Mouse (Mus musculus): ENCODE results near the gene Fgf2. TPM values are rescaled to one million over a fixed set of nuclear protein-coding genes. Genes with fewer than 3 reads are reported as not detected.

The Fgf2 gene
- total and polyA plus RNA-seq, 2 experiments from 2014 or later: 0.86 to 2.2 TPM

DNA sequence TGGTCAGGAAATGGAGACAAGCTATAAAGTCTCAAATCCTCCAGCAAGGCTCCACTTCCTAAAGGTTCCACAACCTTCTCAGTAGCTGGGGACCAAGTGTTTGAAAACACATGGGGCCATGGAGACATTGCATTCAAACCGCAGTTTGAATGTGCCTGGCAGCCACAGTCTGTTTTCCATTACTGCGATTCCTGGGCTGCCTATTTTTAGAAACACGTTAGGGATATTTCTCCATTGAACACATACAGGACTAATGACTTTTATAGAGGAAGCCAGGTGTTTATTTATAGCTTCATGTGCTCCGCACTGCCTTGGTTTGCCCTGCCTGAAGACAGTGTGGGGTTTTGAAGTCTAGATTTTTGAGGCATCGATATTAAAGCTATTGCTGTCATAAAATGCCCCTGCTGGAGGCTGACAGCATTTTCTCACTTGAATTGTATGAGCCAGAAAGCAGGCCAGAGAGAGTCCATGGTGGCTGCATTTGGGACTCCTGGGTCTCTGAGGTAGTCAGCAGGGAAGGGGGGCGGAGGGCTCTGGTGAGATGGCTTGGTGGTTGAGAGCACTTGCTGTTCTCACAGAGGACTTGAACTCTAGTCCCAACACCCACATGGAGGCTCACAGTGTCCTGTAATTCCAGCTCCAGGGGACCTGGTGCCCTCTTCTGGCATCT, 35.1 kb downstream of the Fgf2 start:
- ATAC-seq (ENCODE audit: insufficient read depth, low read depth): peak; percentile 14; the same call in 1 of the 2 replicates
- 34% methylated on average over 6 of the region's 6 CpGs for WGBS
- peak overlapping the region; percentile 73 for H3K27ac ChIP-seq (ENCODE audit: low read depth)
- peak; percentile 44 for DNase-seq (ENCODE audit: low spot score)
- no peaks in the 10 kb centered on the region for H3K36me3 ChIP-seq (replicated peaks; ENCODE audit: control insufficient read depth, insufficient read depth, low read length)
- TF ChIP-seq EP300 (IDR thresholded peaks at IDR 0.05; ENCODE audit: low read depth) (no peak), CTCF (IDR thresholded peaks at IDR 0.05; ENCODE audit: low read depth) (no peak)
- H3K9me3 ChIP-seq (replicated peaks; ENCODE audit: control insufficient read depth, low read length): no peaks in the 10 kb centered on the region
- H3K9ac ChIP-seq (replicated peaks; ENCODE audit: low read depth, low read length): no peak overlapping the region
- H3K4me3 ChIP-seq (ENCODE audit: low read depth, low read length): no peak overlapping the region
- H3K27me3 ChIP-seq (ENCODE audit: control insufficient read depth, insufficient read depth, low read length): no peaks in the 10 kb centered on the region
- H3K4me1 ChIP-seq (ENCODE audit: control insufficient read depth, insufficient read depth): peaks cover 23% of the 10 kb centered on the region
- no peak overlapping the region for H3K4me2 ChIP-seq (ENCODE audit: low read depth, low read length)

DNA sequence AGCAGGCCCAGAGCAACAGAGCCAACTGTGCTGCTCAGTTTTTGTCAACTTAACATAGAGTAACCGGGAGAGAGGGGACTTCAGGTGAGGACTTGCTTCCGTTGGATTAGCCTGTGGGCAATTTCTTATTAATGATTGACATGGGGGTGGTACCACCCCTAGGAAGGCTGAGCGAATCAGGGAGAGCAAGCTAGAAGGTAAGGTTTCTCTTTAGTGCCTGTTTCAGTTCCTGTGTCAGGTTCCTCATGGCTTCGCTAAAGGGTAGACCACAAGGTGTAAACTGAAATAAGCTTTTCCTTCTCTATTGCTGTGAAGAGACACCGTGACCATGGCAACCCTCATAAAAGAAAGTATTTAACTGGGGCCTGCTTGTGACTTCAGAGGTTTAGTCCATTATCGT, 39.2 kb downstream of the Fgf2 start:
- peaks cover 14% of the 10 kb centered on the region for H3K4me1 ChIP-seq (ENCODE audit: control insufficient read depth, insufficient read depth)
- H3K4me2 ChIP-seq (ENCODE audit: low read depth, low read length): no peak overlapping the region
- H3K4me3 ChIP-seq (ENCODE audit: low read depth, low read length): no peak overlapping the region
- ATAC-seq (ENCODE audit: insufficient read depth, low read depth): no peak
- no peaks in the 10 kb centered on the region for H3K9me3 ChIP-seq (replicated peaks; ENCODE audit: control insufficient read depth, low read length)
- no peak for TF ChIP-seq CTCF (IDR thresholded peaks at IDR 0.05; ENCODE audit: low read depth)
- no peak for TF ChIP-seq EP300 (IDR thresholded peaks at IDR 0.05; ENCODE audit: low read depth)
- 88% methylated on average over 6 of the region's 6 CpGs for WGBS
- no peak overlapping the region for H3K27ac ChIP-seq (ENCODE audit: low read depth)
- no peaks in the 10 kb centered on the region for H3K36me3 ChIP-seq (replicated peaks; ENCODE audit: control insufficient read depth, insufficient read depth, low read length)
- DNase-seq (ENCODE audit: low spot score): no peak
- no peak overlapping the region for H3K9ac ChIP-seq (replicated peaks; ENCODE audit: low read depth, low read length)
- H3K27me3 ChIP-seq (ENCODE audit: control insufficient read depth, insufficient read depth, low read length): no peaks in the 10 kb centered on the region

GRCm38 (mm10) chr3:37396930-37397608, 48.9 kb downstream of the Fgf2 start:
- Histone ChIP-seq H3K4me2 (ENCODE audit: low read depth, low read length) (no peak overlapping the region), H3K9me3 (replicated peaks; ENCODE audit: control insufficient read depth, low read length) (no peaks in the 10 kb centered on the region), H3K4me3 (ENCODE audit: low read depth, low read length) (no peak overlapping the region), H3K27me3 (ENCODE audit: control insufficient read depth, insufficient read depth, low read length) (no peaks in the 10 kb centered on the region), H3K36me3 (replicated peaks; ENCODE audit: control insufficient read depth, insufficient read depth, low read length) (no peaks in the 10 kb centered on the region), H3K9ac (replicated peaks; ENCODE audit: low read depth, low read length) (no peak overlapping the region), H3K27ac (ENCODE audit: low read depth) (no peak overlapping the region), H3K4me1 (ENCODE audit: control insufficient read depth, insufficient read depth) (peaks cover 18% of the 10 kb centered on the region; the same call in 1 of the 2 replicates)
- DNase-seq (ENCODE audit: low spot score) (no peak), ATAC-seq (ENCODE audit: insufficient read depth, low read depth) (no peak)
- TF ChIP-seq EP300 (IDR thresholded peaks at IDR 0.05; ENCODE audit: low read depth) (no peak), CTCF (IDR thresholded peaks at IDR 0.05; ENCODE audit: low read depth) (no peak)
- 94% methylated on average over 5 of the region's 5 CpGs for WGBS

DNA sequence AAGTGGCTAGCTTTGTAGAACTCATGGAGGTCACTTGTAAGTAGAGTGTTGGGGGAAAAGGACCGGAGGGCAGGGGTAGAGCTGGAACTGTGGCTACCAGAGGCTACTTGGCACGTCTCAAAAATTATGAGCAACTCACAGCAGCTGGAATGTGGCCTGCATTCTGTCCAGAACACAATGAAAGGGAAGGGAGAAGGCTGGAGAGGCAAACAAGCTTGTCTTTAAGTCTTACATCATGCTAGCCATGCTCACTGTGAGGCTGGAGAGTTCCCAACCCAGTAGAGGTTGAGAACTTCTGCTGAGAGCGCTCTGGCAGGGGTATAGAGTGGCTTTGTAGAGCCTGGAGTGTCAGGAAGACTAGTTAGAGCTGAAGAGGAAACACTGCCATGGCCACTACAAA, 49.5 kb downstream of the Fgf2 start:
- no peaks in the 10 kb centered on the region for H3K9me3 ChIP-seq (replicated peaks; ENCODE audit: control insufficient read depth, low read length)
- H3K27me3 ChIP-seq (ENCODE audit: control insufficient read depth, insufficient read depth, low read length): no peaks in the 10 kb centered on the region
- H3K4me3 ChIP-seq (ENCODE audit: low read depth, low read length): no peak overlapping the region
- no peak overlapping the region for H3K9ac ChIP-seq (replicated peaks; ENCODE audit: low read depth, low read length)
- no peak overlapping the region for H3K27ac ChIP-seq (ENCODE audit: low read depth)
- ATAC-seq (ENCODE audit: insufficient read depth, low read depth) (no peak), DNase-seq (ENCODE audit: low spot score) (no peak)
- WGBS: 69% methylated on average over 3 of the region's 3 CpGs
- peaks cover 18% of the 10 kb centered on the region; the same call in 1 of the 2 replicates for H3K4me1 ChIP-seq (ENCODE audit: control insufficient read depth, insufficient read depth)
- TF ChIP-seq CTCF (IDR thresholded peaks at IDR 0.05; ENCODE audit: low read depth) (no peak), EP300 (IDR thresholded peaks at IDR 0.05; ENCODE audit: low read depth) (no peak)
- H3K4me2 ChIP-seq (ENCODE audit: low read depth, low read length): no peak overlapping the region
- H3K36me3 ChIP-seq (replicated peaks; ENCODE audit: control insufficient read depth, insufficient read depth, low read length): no peaks in the 10 kb centered on the region

GRCm38 (mm10) chr3:37398661-37399395, 50.7 kb downstream of the Fgf2 start:
- Histone ChIP-seq H3K27me3 (ENCODE audit: control insufficient read depth, insufficient read depth, low read length) (no peaks in the 10 kb centered on the region), H3K36me3 (replicated peaks; ENCODE audit: control insufficient read depth, insufficient read depth, low read length) (no peaks in the 10 kb centered on the region), H3K9me3 (replicated peaks; ENCODE audit: control insufficient read depth, low read length) (no peaks in the 10 kb centered on the region), H3K27ac (ENCODE audit: low read depth) (peak overlapping the region; percentile 40; the same call in 1 of the 2 replicates), H3K4me3 (ENCODE audit: low read depth, low read length) (no peak overlapping the region), H3K9ac (replicated peaks; ENCODE audit: low read depth, low read length) (no peak overlapping the region), H3K4me1 (ENCODE audit: control insufficient read depth, insufficient read depth) (peaks cover 18% of the 10 kb centered on the region; the same call in 1 of the 2 replicates), H3K4me2 (ENCODE audit: low read depth, low read length) (no peak overlapping the region)
- peak; percentile 79 for DNase-seq (ENCODE audit: low spot score)
- peak; percentile 91 for ATAC-seq (ENCODE audit: insufficient read depth, low read depth)
- no peak for TF ChIP-seq CTCF (IDR thresholded peaks at IDR 0.05; ENCODE audit: low read depth)
- peak; percentile 57; the same call in 1 of the 2 replicates for TF ChIP-seq EP300 (IDR thresholded peaks at IDR 0.05; ENCODE audit: low read depth)
- 54% methylated on average over 7 of the region's 7 CpGs for WGBS

Measured in heart, postnatal 0 days (tissue).